Mouse (Mus musculus): ENCODE measurements around the gene Clpp. TPM values are rescaled to one million over a fixed set of nuclear protein-coding genes. Genes with fewer than 3 reads are reported as not detected.

The Clpp gene
- polyA plus RNA-seq, 1 experiment from 2014 or later = 103 TPM

- Histone ChIP-seq H3K4me3 (peak overlapping the region; percentile 45; the same call in 1 of the 2 replicates), H3K27me3 (peaks cover 6% of the 10 kb centered on the region; the same call in 1 of the 2 replicates), H3K9me3 (replicated peaks) (no peaks in the 10 kb centered on the region), H3K4me2 (peak overlapping the region; percentile 73; the same call in 1 of the 2 replicates), H3K36me3 (peaks cover 4% of the 10 kb centered on the region; the same call in 1 of the 2 replicates), H3K27ac (peak overlapping the region; percentile 88; the same call in 1 of the 2 replicates), H3K9ac (no peak overlapping the region), H3K4me1 (replicated peaks) (peaks cover 17% of the 10 kb centered on the region)
- no peak for ATAC-seq (replicated peaks; ENCODE audit: insufficient number of reproducible peaks, insufficient read depth, low FRiP score, low read depth)
- 88% methylated on average over 4 of the region's 4 CpGs for WGBS
These were observed 42.7 kb downstream of the Clpp start for GRCm38 (mm10) chr17:57032854-57033253.

GRCm38 (mm10) chr17:57038978-57039377 is 48.9 kb downstream of the Clpp start:
- Histone ChIP-seq H3K27ac (no peak overlapping the region), H3K4me2 (no peak overlapping the region), H3K27me3 (peaks cover 20% of the 10 kb centered on the region), H3K4me1 (replicated peaks) (0 out of 2 replicates have a peak, but pooled peaks cover 11% of the 10 kb centered on the region), H3K4me3 (no peak overlapping the region), H3K36me3 (no peaks in the 10 kb centered on the region), H3K9ac (no peak overlapping the region), H3K9me3 (replicated peaks) (no peaks in the 10 kb centered on the region)
- ATAC-seq (replicated peaks; ENCODE audit: insufficient number of reproducible peaks, insufficient read depth, low FRiP score, low read depth) = no peak
- 40% methylated on average over 8 of the region's 8 CpGs for WGBS

GRCm38 (mm10) chr17:57041554-57041953 is 51.4 kb downstream of the Clpp start, which contains the start of gene Slc25a41:
Slc25a41 (minus strand) TSS chr17:57041654.
- Histone ChIP-seq H3K4me3 (no peak within 1 kb of the TSS), H3K27ac (no peak within 1 kb of the TSS), H3K9me3 (replicated peaks) (no peaks in the 10 kb centered on the region), H3K4me2 (no peak within 1 kb of the TSS), H3K9ac (no peak within 1 kb of the TSS), H3K4me1 (replicated peaks) (0 out of 2 replicates have a peak, but pooled peaks cover 11% of the 10 kb centered on the region), H3K27me3 (peaks cover 20% of the 10 kb centered on the region), H3K36me3 (peaks cover 4% of the 10 kb centered on the region; the same call in 1 of the 2 replicates)
- 64% methylated on average over 8 of the region's 8 CpGs for WGBS
- no peak for ATAC-seq (replicated peaks; ENCODE audit: insufficient number of reproducible peaks, insufficient read depth, low FRiP score, low read depth)

Other genes starting within 250 kb of the Clpp start
- 19.8 and 25.7 TPM in 2 replicates for gene Nrtn, start 232.8 kb upstream of the Clpp start, polyA plus RNA-seq (2015; fragmentation: Nextera tagmentation; extraction: Ambion mirVana)
- gene Dus3l, start 225.5 kb upstream of the Clpp start, polyA plus RNA-seq (2015; fragmentation: Nextera tagmentation; extraction: Ambion mirVana) = 28.3 and 37.6 TPM in 2 replicates
- 0.92 and 1.1 TPM in 2 replicates for gene Prr22, start 220.1 kb upstream of the Clpp start, polyA plus RNA-seq (2015; fragmentation: Nextera tagmentation; extraction: Ambion mirVana)
- 4.8 and 6.3 TPM in 2 replicates for gene Rfx2, start 159.3 kb upstream of the Clpp start, polyA plus RNA-seq (2015; fragmentation: Nextera tagmentation; extraction: Ambion mirVana)
- not detected in 2 replicates for gene Acsbg2, start 115.9 kb upstream of the Clpp start, polyA plus RNA-seq (2015; fragmentation: Nextera tagmentation; extraction: Ambion mirVana)
- gene 1700061G19Rik, start 114.8 kb upstream of the Clpp start, polyA plus RNA-seq (2015; fragmentation: Nextera tagmentation; extraction: Ambion mirVana) = 0.30 and 0.43 TPM in 2 replicates
- gene Mllt1, start 54.9 kb upstream of the Clpp start, polyA plus RNA-seq (2015; fragmentation: Nextera tagmentation; extraction: Ambion mirVana) = 25.8 and 35.3 TPM in 2 replicates
- gene Acer1, start 8.2 kb upstream of the Clpp start, polyA plus RNA-seq (2015; fragmentation: Nextera tagmentation; extraction: Ambion mirVana) = 0.08 TPM in 1 of 2 replicates, not detected in the other
- 52.1 and 52.4 TPM in 2 replicates for gene Alkbh7, start 7.0 kb downstream of the Clpp start, polyA plus RNA-seq (2015; fragmentation: Nextera tagmentation; extraction: Ambion mirVana)
- 0.33 TPM in 1 of 2 replicates, not detected in the other for gene Pspn, start 9.7 kb downstream of the Clpp start, polyA plus RNA-seq (2015; fragmentation: Nextera tagmentation; extraction: Ambion mirVana)
- 33.7 and 41.1 TPM in 2 replicates for gene Gtf2f1, start 21.0 kb downstream of the Clpp start, polyA plus RNA-seq (2015; fragmentation: Nextera tagmentation; extraction: Ambion mirVana)
- 0.23 and 0.48 TPM in 2 replicates for gene Gm17949, start 21.2 kb downstream of the Clpp start, polyA plus RNA-seq (2015; fragmentation: Nextera tagmentation; extraction: Ambion mirVana)
- 23.3 and 29.3 TPM in 2 replicates for gene Khsrp, start 41.2 kb downstream of the Clpp start, polyA plus RNA-seq (2015; fragmentation: Nextera tagmentation; extraction: Ambion mirVana)
- gene Slc25a41, start 51.3 kb downstream of the Clpp start, polyA plus RNA-seq (2015; fragmentation: Nextera tagmentation; extraction: Ambion mirVana) = not detected in 2 replicates
- gene Crb3, start 68.8 kb downstream of the Clpp start, polyA plus RNA-seq (2015; fragmentation: Nextera tagmentation; extraction: Ambion mirVana) = 0.92 and 2.5 TPM in 2 replicates
- 14.7 and 18.3 TPM in 2 replicates for gene Slc25a23, start 69.6 kb downstream of the Clpp start, polyA plus RNA-seq (2015; fragmentation: Nextera tagmentation; extraction: Ambion mirVana)
- 0.64 and 3.7 TPM in 2 replicates for gene Dennd1c, start 88.2 kb downstream of the Clpp start, polyA plus RNA-seq (2015; fragmentation: Nextera tagmentation; extraction: Ambion mirVana)
- gene Tubb4a, start 97.5 kb downstream of the Clpp start, polyA plus RNA-seq (2015; fragmentation: Nextera tagmentation; extraction: Ambion mirVana) = 5.6 and 12.8 TPM in 2 replicates
- 2.6 and 3.0 TPM in 2 replicates for gene Tnfsf9, start 115.0 kb downstream of the Clpp start, polyA plus RNA-seq (2015; fragmentation: Nextera tagmentation; extraction: Ambion mirVana)
- gene Cd70, start 159.5 kb downstream of the Clpp start, polyA plus RNA-seq (2015; fragmentation: Nextera tagmentation; extraction: Ambion mirVana) = not detected in 2 replicates
- gene Tnfsf14, start 203.9 kb downstream of the Clpp start, polyA plus RNA-seq (2015; fragmentation: Nextera tagmentation; extraction: Ambion mirVana) = 0.29 TPM in 1 of 2 replicates, not detected in the other
- 1.8 and 5.6 TPM in 2 replicates for gene C3, start 237.8 kb downstream of the Clpp start, polyA plus RNA-seq (2015; fragmentation: Nextera tagmentation; extraction: Ambion mirVana)

All from heart, embryonic 15.5 days (tissue).